Mouse (Mus musculus) ES-E14 (cell line): Measurements from ENCODE around the gene Sall2. TPM values are rescaled to one million over a fixed set of nuclear protein-coding genes. Genes with fewer than 3 reads are reported as not detected.

ENCODE experiments used
- DNase-seq: peaks from one replicate; pipeline ENCODE4 v3.0.0-alpha.2; 2013; ENCODE audit warnings: low read depth, low spot score
- H3K27ac ChIP-seq: 2 replicates; pipeline ENCODE4 v1.5.1; 2012; ENCODE audit warnings: low read depth, mild to moderate bottlenecking, low read length, moderate library complexity, mixed read lengths; ENCODE audit not compliant: poor library complexity, insufficient read depth, severe bottlenecking
- H3K36me3 ChIP-seq: 2 replicates; pipeline ENCODE4 v1.6.1; 2012; ENCODE audit warnings: mild to moderate bottlenecking, low read length, moderate library complexity, mixed read lengths; ENCODE audit not compliant: control insufficient read depth, poor library complexity, insufficient read depth, severe bottlenecking
- H3K4me1 ChIP-seq, 2 experiments: fragments of 150-350 bp in 1 of 2; sonication (generic) in 1 of 2; 2 replicates each; pipeline ENCODE4 v1.6.1; 2012; ENCODE audit warnings: low read length in 2 of 2, mild to moderate bottlenecking in 1 of 2, mixed read lengths in 1 of 2; ENCODE audit not compliant: control insufficient read depth in 2 of 2, insufficient read depth in 2 of 2, poor library complexity in 1 of 2
- H3K4me3 ChIP-seq, 2 experiments: fragments of 150-350 bp in 1 of 2; sonication (generic) in 1 of 2; 2 replicates each; pipeline ENCODE4 v1.5.1; 2012; ENCODE audit warnings: low read length in 2 of 2, low read depth in 1 of 2, mild to moderate bottlenecking in 1 of 2, mixed read lengths in 1 of 2; ENCODE audit not compliant: insufficient read depth in 1 of 2, poor library complexity in 1 of 2, severe bottlenecking in 1 of 2
- H3K9ac ChIP-seq: 2 replicates; pipeline ENCODE4 v1.6.1; 2012; ENCODE audit warnings: low read depth, mild to moderate bottlenecking, low read length, mixed read lengths; ENCODE audit not compliant: poor library complexity, insufficient read depth, severe bottlenecking
- H3K9me3 ChIP-seq: fragments of 150-350 bp; sonication (generic); 2 replicates; pipeline ENCODE4 v1.6.1; 2012; ENCODE audit warnings: low read depth, mild to moderate bottlenecking, low read length; ENCODE audit not compliant: control insufficient read depth, insufficient read depth
- CHD2 ChIP-seq: IDR thresholded peaks from 2 replicates; pipeline ENCODE4 v1.6.1; 2014; ENCODE audit warnings: mild to moderate bottlenecking, low read depth, low read length, inconsistent platforms
- HCFC1 ChIP-seq: IDR thresholded peaks from 2 replicates; pipeline ENCODE4 v1.6.1; 2012; ENCODE audit warnings: low read length, inconsistent platforms, borderline replicate concordance; ENCODE audit not compliant: insufficient read depth
- MAFK ChIP-seq: IDR thresholded peaks from 2 replicates; pipeline ENCODE4 v1.6.1; 2014; ENCODE audit warnings: mild to moderate bottlenecking, low read depth, low read length, inconsistent platforms; ENCODE audit not compliant: insufficient read depth
- ZC3H11A ChIP-seq: IDR thresholded peaks from 2 replicates; pipeline ENCODE4 v1.6.1; 2012; ENCODE audit warnings: low read depth, mild to moderate bottlenecking, inconsistent platforms, low read length, borderline replicate concordance
- ZNF384 ChIP-seq: IDR thresholded peaks from 2 replicates; pipeline ENCODE4 v1.6.1; 2012; ENCODE audit warnings: low read depth, low read length, inconsistent platforms
- in situ Hi-C, 2 experiments: fragments of 600-800 bp; cut with MboI; formaldehyde crosslinking; loops; one replicate each; pipeline ENCODE4 v1.15.1; 2025; ENCODE audit warnings: low sequenced_read_pairs in 2 of 2, inconsistent platforms in 1 of 2; ENCODE audit not compliant: unreplicated experiment in 2 of 2
- total RNA-seq: library from RNA; depleted of rRNA; stranded (reverse); fragments of 300-350 nt; gene quantifications from 2 replicates; pipeline ENCODE4 v1.2.3, GENCODE M21; 2012

Gene Sall2
- total RNA-seq, 1 experiment = 4.3 TPM

DNA sequence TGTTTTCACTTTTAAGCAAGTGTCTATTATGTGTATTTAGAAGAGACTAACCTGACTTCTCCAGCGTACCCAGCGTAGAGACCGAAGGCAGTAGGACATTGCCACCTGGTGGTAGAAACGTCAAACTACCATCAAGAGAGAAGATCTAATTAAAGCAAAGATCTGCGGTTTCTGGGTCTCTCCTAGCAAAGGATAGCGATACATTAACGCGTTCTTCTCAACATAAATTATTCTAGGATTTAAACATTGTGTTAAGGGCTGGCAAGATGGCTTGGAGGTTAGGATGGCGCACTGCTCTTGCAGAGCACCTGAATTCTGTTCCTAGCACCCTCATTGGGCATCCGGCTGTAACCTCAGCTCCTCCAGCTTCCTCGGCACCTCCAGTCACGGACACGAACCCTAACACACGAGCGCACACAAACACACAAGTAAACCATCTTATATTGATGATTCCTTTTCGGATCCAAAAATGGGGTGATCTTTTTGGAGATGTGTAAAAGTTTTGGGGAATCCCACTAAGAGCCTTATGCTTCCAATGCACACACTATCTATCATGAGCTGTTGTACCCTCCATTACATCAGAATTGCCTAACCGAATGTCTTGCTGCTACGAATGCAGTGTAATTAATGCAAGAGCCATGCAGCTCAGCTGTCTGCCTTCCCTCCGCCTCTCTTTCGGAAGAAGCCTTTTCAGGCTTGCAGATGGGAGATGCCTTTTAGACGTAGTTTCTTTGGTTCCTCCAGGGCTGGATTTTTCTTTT lies 10.4 kb upstream of the Sall2 start:
- Histone ChIP-seq H3K27ac (no peak overlapping the region), H3K9me3 (no peaks in the 10 kb centered on the region), H3K4me3 (peak overlapping the region in 1 of 2 experiments; percentile 24; a peak in 1 of 4 replicates), H3K4me1 (peaks cover 0 to 2% of the 10 kb centered on the region in 2 experiments; a peak in 2 of 4 replicates), H3K9ac (no peak overlapping the region; the same call in 1 of the 2 replicates), H3K36me3 (no peaks in the 10 kb centered on the region)
- TF ChIP-seq ZNF384 (no peak), ZC3H11A (peak; percentile 73)
- in situ Hi-C loops = loop anchor here in 1 of 2 experiments (25.0 kb wide), 1 partner anchor 427 kb away; the partner anchor contains the start of genes Ndrg2, Rnase13 and Tppp2
- DNase-seq = no peak

DNA sequence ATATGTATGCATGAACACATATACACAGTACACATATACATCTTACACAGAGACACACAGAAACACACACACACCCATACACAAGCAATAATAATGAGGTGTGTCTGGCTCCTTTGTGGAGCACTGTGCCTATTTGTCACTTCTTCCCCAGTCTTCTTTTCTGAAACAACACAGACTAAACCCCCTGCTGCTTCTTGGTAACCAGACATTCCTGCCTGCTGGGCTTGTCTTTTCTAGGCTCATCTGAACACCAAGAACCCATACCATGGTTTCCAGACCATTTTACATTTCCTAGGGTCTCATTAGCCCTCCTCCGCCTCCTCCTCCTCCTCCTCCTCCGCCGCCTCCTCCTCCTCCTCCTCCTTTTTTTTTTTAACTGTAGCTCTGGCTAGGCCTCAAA lies 3.6 kb upstream of the Sall2 start:
- Histone ChIP-seq H3K9me3 (no peaks in the 10 kb centered on the region), H3K9ac (no peak overlapping the region), H3K4me3 (no peak overlapping the region), H3K4me1 (peaks cover 8 to 11% of the 10 kb centered on the region in 2 experiments), H3K36me3 (no peaks in the 10 kb centered on the region), H3K27ac (no peak overlapping the region)
- no peak for DNase-seq
- no peak for TF ChIP-seq HCFC1
- TF ChIP-seq ZC3H11A = no peak
- no peak for TF ChIP-seq CHD2
- no peak for TF ChIP-seq ZNF384
- TF ChIP-seq MAFK = no peak
- in situ Hi-C loops = loop anchor here in 1 of 2 experiments (25.0 kb wide), 1 partner anchor 420 kb away; the partner anchor contains the start of genes Ndrg2, Rnase13 and Tppp2

GRCm38 (mm10) chr14:52331069-52331750 lies 2.6 kb upstream of the Sall2 start:
- no peak for DNase-seq
- in situ Hi-C loops = loop anchor here in 1 of 2 experiments (25.0 kb wide), 1 partner anchor 419 kb away; the partner anchor contains the start of genes Ndrg2, Rnase13 and Tppp2
- no peaks in the 10 kb centered on the region for H3K36me3 ChIP-seq
- no peak for TF ChIP-seq MAFK
- TF ChIP-seq HCFC1 = no peak
- no peak for TF ChIP-seq ZNF384
- TF ChIP-seq CHD2 = no peak
- TF ChIP-seq ZC3H11A = no peak
- no peak overlapping the region; the same call in 1 of the 2 replicates for H3K27ac ChIP-seq
- peaks cover 12% of the 10 kb centered on the region in 2 experiments for H3K4me1 ChIP-seq
- H3K9me3 ChIP-seq = no peaks in the 10 kb centered on the region
- no peak overlapping the region for H3K4me3 ChIP-seq
- no peak overlapping the region for H3K9ac ChIP-seq

DNA sequence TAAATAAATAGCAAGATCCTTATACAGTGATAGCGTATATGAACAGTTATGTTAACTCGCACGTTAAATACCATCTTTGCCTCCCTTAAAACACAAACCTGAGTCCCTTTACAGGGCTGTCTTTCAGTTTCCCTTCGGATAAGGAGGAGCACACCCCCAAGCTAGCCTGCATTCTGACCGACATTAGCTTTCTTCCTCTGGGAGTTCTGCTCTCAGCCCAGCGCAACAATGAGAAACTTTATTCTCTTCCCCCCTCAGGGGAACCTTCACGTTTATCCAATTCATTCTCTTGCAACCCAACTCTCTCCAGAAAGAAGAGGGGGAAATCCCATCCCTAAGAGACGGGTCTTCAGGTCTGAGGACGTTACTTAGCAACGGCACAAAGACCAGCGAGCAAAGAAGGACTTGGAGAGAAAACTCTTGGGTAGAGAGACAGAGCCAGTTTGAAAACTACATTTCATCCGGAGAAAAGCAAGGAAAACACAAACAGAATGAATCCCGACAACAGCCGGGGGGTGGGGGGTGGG lies 1.1 kb downstream of the Sall2 start:
- Histone ChIP-seq H3K36me3 (no peaks in the 10 kb centered on the region), H3K4me3 (peak overlapping the region; percentile 50 to 66; a peak in 3 of 4 replicates), H3K4me1 (peaks cover 17 to 19% of the 10 kb centered on the region in 2 experiments), H3K27ac (no peak overlapping the region), H3K9ac (no peak overlapping the region), H3K9me3 (no peaks in the 10 kb centered on the region)
- TF ChIP-seq CHD2 (no peak), HCFC1 (no peak), MAFK (no peak), ZC3H11A (no peak)
- no peak for DNase-seq
- in situ Hi-C loops = loop anchor here in 1 of 2 experiments (25.0 kb wide), 1 partner anchor 415 kb away; the partner anchor contains the start of genes Ndrg2, Rnase13 and Tppp2
